Mouse (Mus musculus) heart, embryonic 15.5 days (tissue): ENCODE measurements around the gene Zbtb8os. TPM values are rescaled to one million over a fixed set of nuclear protein-coding genes. Genes with fewer than 3 reads are reported as not detected.
"Not testable (repeated sequence)": the region's sequence is repeated elsewhere in the genome, so short reads cannot be mapped to it uniquely, and the experiment has no call there.

Experiments used
- ATAC-seq: fragments of 200-750 bp; cut with Nextera tagmentation; replicated peaks from 2 replicates; pipeline ENCODE4 v1.8.0; 2017; ENCODE audit warnings: low read depth, moderate TSS enrichment; ENCODE audit not compliant: insufficient number of reproducible peaks, insufficient read depth, low FRiP score
- H3K27ac ChIP-seq: fragments of 300-500 bp; sonication (generic); 2 replicates; pipeline ENCODE4 v1.5.1; 2015; ENCODE audit warnings: mild to moderate bottlenecking, inconsistent platforms
- H3K27me3 ChIP-seq: fragments of 300-500 bp; sonication (generic); 2 replicates; pipeline ENCODE4 v1.6.1; 2015; ENCODE audit warnings: inconsistent platforms
- H3K36me3 ChIP-seq: fragments of 300-500 bp; sonication (generic); 2 replicates; pipeline ENCODE4 v1.6.1; 2015; ENCODE audit warnings: mild to moderate bottlenecking, inconsistent platforms
- H3K4me1 ChIP-seq: fragments of 300-500 bp; sonication (generic); replicated peaks from 2 replicates; pipeline ENCODE4 v1.6.1; 2015; ENCODE audit warnings: inconsistent platforms
- H3K4me2 ChIP-seq: fragments of 300-500 bp; sonication (generic); 2 replicates; pipeline ENCODE4 v1.6.1; 2015; ENCODE audit warnings: inconsistent platforms, mild to moderate bottlenecking, moderate library complexity
- H3K4me3 ChIP-seq: fragments of 300-500 bp; sonication (generic); 2 replicates; pipeline ENCODE4 v1.5.1; 2015; ENCODE audit warnings: mild to moderate bottlenecking, inconsistent platforms
- H3K9ac ChIP-seq: fragments of 300-500 bp; sonication (generic); 2 replicates; pipeline ENCODE4 v1.6.1; 2015; ENCODE audit warnings: mild to moderate bottlenecking, inconsistent platforms
- H3K9me3 ChIP-seq: fragments of 300-500 bp; sonication (generic); replicated peaks from 2 replicates; pipeline ENCODE4 v1.6.1; 2016; ENCODE audit warnings: inconsistent platforms
- WGBS: fragments of 180-500 bp; shearing (Covaris S2); methylation state at CpG from one replicate; pipeline ENCODE4 v1.1.7; 2015; ENCODE audit warnings: mixed read lengths; 5-methylcytosine and 5-hydroxymethylcytosine counted together
- polyA plus RNA-seq: library from polyadenylated mRNA; unstranded; fragments of >200 nt; fragmentation: Nextera tagmentation; extraction: Ambion mirVana; gene quantifications from 2 replicates; pipeline ENCODE4 v1.2.1, GENCODE M21; 2015

The Zbtb8os gene
- polyA plus RNA-seq, 1 experiment from 2014 or later, result 43.1 TPM

DNA sequence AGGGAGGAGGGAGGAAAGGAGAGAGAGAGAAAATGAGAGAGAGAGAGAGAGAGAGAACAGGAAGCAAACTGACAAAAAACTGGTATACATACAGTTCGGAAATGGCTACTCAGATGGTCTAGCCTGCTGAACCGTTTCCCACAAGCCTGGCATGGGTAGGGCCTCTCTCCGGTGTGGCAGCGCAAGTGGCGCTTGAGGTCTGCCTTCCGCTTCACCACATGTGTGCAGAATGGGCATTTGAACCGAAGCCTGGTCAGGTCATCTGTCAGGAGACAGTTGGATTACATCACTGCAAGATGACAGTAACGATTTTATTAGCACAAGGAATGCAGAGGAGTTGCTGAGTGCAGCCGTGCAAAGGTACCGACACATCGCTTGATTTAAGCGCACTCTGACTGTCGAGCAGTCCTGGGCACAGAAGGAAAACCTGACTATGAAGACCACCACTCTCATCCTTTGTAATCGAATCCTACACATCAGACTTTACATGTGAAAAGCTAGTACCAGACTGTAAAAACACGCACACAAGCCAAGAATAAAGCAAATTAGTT lies 22.2 kb downstream of the Zbtb8os start:
- WGBS, result 75% methylated on average over 15 of the region's 15 CpGs
- no peaks in the 10 kb centered on the region for H3K4me1 ChIP-seq
- H3K27me3 ChIP-seq, result no peaks in the 10 kb centered on the region
- no peak overlapping the region for H3K9ac ChIP-seq
- H3K9me3 ChIP-seq, result no peaks in the 10 kb centered on the region
- no peak for ATAC-seq
- no peak overlapping the region for H3K27ac ChIP-seq
- peaks cover 20% of the 10 kb centered on the region; the same call in 1 of the 2 replicates for H3K36me3 ChIP-seq
- no peak overlapping the region for H3K4me3 ChIP-seq
- H3K4me2 ChIP-seq, result no peak overlapping the region

DNA sequence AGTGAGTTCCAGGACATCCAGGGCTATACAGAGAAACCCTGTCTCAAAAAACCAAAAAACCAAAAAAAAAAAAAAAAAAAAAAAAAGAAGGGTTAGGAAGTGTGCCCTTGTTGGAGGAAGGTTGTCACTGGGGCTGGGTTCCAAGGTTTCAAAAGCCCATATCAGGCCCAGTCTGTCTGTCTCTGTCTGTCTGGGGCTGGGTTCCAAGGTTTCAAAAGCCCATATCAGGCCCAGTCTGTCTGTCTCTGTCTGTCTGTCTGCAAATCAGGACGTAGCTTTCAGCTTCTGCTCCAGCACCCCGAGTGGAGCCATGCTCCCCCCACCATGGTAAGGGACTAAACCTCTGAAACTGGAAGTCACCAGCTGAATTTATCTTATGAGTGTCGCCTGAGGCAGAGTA lies 26.7 kb downstream of the Zbtb8os start:
- not testable (repeated sequence) for H3K4me3 ChIP-seq, H3K4me2 ChIP-seq, H3K4me1 ChIP-seq, ATAC-seq, H3K9ac ChIP-seq, H3K27ac ChIP-seq, H3K9me3 ChIP-seq, H3K27me3 ChIP-seq
- WGBS, result 79% methylated on average over 3 of the region's 3 CpGs
- H3K36me3 ChIP-seq, result peaks cover 11% of the 10 kb centered on the region; the same call in 1 of the 2 replicates

DNA sequence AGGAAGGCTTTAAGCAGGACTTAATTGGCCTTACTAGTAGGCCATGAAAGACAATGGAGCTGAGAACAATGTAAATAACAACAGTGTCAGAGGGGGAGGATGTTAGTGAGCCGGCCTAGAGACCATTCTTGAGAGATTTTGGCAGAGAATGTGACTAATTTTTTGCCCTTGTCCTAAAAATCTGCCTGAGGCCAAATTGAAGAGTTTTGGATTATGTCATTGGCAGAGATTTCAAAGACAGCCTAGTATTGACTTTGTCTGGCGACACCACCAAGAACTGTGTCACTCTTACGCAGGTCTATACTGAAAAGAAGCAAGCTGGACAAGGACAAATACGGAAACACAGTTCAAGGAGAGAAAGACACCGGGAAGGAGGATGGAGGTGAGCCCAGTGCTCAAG lies 27.3 kb downstream of the Zbtb8os start:
- no peak overlapping the region for H3K9ac ChIP-seq
- H3K4me2 ChIP-seq, result no peak overlapping the region
- no peak for ATAC-seq
- H3K4me1 ChIP-seq, result 0 out of 2 replicates have a peak, but pooled peaks cover 3% of the 10 kb centered on the region
- no peaks in the 10 kb centered on the region for H3K27me3 ChIP-seq
- H3K27ac ChIP-seq, result no peak overlapping the region
- WGBS, result 79% methylated on average over 5 of the region's 5 CpGs
- no peak overlapping the region for H3K4me3 ChIP-seq
- H3K9me3 ChIP-seq, result no peaks in the 10 kb centered on the region
- peaks cover 11% of the 10 kb centered on the region; the same call in 1 of the 2 replicates for H3K36me3 ChIP-seq

DNA sequence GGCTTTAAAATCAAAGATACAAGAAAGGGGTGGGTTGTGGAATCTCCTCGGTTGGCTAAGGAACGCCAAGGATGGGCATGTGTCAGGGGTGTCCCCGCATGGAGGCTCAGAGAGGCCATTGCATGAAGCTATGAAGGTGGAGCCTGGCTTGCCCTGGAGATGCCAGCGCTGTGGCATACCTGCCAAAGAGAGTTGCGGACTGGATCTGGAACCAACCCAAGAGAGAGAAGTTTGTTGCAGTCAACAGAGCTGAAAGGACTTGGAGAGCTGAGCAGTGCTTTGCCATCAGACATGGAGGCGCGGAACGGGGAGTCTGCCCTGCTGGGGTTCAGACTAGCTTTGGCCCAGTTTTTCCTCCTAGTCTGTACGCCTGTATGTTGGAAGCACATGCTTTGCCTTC lies 28.0 kb downstream of the Zbtb8os start:
- 0 out of 2 replicates have a peak, but pooled peaks cover 3% of the 10 kb centered on the region for H3K4me1 ChIP-seq
- H3K36me3 ChIP-seq, result peaks cover 7% of the 10 kb centered on the region; the same call in 1 of the 2 replicates
- no peak for ATAC-seq
- no peak overlapping the region for H3K9ac ChIP-seq
- H3K27ac ChIP-seq, result no peak overlapping the region
- 90% methylated on average over 9 of the region's 9 CpGs for WGBS
- H3K27me3 ChIP-seq, result no peaks in the 10 kb centered on the region
- H3K4me3 ChIP-seq, result no peak overlapping the region
- H3K9me3 ChIP-seq, result no peaks in the 10 kb centered on the region
- H3K4me2 ChIP-seq, result no peak overlapping the region

DNA sequence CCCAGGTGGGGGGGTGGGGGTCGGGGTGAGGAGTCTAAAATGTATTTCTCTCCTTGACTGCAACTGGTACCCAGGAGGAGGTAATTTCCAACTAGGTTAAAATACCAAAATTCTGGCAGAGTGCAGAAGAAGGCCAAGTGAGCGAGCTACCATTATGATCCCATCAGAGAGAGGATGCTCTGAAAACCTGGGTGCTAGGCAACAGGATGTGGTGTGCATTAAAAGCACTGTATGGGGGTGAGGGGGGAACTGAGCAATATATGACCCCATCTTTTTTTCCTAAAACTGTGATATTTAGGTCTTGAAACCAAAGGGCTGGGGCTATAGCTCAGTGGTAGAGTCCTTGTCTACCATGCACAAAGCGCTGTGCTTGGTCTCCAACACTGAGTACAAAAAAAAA lies 28.9 kb downstream of the Zbtb8os start:
- WGBS, result 84% methylated on average over 3 of the region's 3 CpGs
- Histone ChIP-seq H3K4me1 (0 out of 2 replicates have a peak, but pooled peaks cover 3% of the 10 kb centered on the region), H3K27ac (no peak overlapping the region), H3K36me3 (peaks cover 6% of the 10 kb centered on the region; the same call in 1 of the 2 replicates), H3K9me3 (no peaks in the 10 kb centered on the region), H3K4me3 (no peak overlapping the region), H3K4me2 (no peak overlapping the region), H3K9ac (no peak overlapping the region), H3K27me3 (no peaks in the 10 kb centered on the region)
- ATAC-seq, result no peak

DNA sequence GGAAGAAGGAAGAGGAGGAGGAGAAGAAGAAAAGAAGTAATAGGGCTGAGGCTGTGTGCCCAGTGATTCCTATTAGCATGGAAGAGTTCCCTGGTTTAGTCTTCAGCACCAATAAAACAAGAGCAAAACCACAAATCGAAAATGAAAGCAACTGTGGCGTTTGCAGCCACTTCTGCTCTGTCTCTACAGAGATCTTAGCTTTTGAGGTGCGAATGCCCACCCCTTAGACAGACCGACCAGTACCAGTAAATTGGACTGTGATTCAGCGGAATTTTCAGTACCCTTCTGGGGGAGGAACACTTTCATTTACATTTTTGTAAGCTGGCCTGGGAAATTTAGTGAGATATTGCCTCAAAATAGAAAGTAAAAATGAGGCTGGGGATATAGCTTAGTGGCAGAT lies 29.7 kb downstream of the Zbtb8os start:
- H3K27ac ChIP-seq, result no peak overlapping the region
- ATAC-seq, result no peak
- H3K4me3 ChIP-seq, result no peak overlapping the region
- no peak overlapping the region for H3K4me2 ChIP-seq
- 80% methylated on average over 5 of the region's 5 CpGs for WGBS
- H3K9ac ChIP-seq, result no peak overlapping the region
- H3K4me1 ChIP-seq, result 0 out of 2 replicates have a peak, but pooled peaks cover 3% of the 10 kb centered on the region
- H3K27me3 ChIP-seq, result no peaks in the 10 kb centered on the region
- H3K36me3 ChIP-seq, result no peaks in the 10 kb centered on the region; the same call in 1 of the 2 replicates
- H3K9me3 ChIP-seq, result no peaks in the 10 kb centered on the region

DNA sequence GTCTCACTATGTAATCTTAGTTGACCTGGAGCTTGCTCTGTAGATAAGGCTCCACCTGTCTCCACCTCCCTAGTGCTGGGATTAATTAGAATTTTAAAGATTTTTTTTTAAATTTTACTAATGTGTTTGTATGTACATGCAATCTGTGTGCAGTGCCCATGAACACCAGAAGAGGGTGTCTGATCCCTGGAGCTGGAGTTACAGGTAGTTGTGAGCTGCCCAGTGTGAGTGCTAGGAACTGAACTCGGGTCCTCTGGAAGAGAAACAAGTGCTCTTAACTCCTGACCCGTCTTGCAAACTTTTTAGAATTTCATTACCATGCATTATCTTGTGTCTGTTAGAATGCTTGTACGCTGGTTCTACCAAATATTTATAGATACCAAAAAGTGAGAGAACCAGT lies 35.9 kb downstream of the Zbtb8os start:
- H3K4me1 ChIP-seq, result 0 out of 2 replicates have a peak, but pooled peaks cover 6% of the 10 kb centered on the region
- no peak for ATAC-seq
- H3K9ac ChIP-seq, result no peak overlapping the region
- no peaks in the 10 kb centered on the region for H3K27me3 ChIP-seq
- H3K9me3 ChIP-seq, result no peaks in the 10 kb centered on the region
- no peak overlapping the region for H3K27ac ChIP-seq
- 93% methylated on average over 3 of the region's 3 CpGs for WGBS
- H3K4me3 ChIP-seq, result no peak overlapping the region
- no peaks in the 10 kb centered on the region; the same call in 1 of the 2 replicates for H3K36me3 ChIP-seq
- no peak overlapping the region for H3K4me2 ChIP-seq

DNA sequence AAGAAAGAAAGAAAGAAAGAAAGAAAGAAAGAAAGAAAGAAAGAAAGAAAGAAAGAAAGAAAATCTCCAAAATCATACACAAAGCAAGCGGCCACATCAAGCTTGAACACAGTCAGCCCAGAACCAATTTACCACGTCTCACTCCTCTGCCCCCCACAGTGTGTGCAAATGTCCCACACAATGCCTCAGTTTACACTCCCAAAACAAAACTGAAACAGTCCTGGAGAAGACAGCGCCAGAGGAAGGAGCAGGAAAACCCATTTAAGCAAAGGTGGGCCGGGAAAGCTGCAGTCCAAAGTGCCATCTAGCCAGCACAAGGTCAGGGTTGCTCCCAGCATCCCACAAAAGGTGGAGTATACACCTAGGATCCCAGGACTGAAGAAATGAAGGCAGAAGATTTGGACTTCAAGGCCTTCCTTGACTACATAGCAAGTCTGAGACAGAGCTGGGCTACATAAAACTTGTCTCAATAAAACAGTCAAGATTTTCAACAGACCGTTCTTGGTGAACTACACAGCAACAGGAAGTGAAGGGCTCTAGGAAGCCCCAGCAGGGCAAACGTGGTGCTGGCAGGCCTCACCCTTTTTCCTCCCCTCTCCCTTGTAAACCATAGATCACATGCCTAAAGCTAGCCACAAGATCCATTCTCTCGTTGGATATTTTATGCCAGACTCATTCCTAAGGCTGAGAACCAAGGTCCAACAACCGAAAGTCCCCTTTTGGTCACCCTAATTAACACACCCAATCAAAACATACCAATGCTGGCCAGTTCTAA lies 37.9 kb downstream of the Zbtb8os start:
- H3K4me3 ChIP-seq, result no peak overlapping the region
- no peaks in the 10 kb centered on the region for H3K36me3 ChIP-seq
- H3K9ac ChIP-seq, result no peak overlapping the region
- 59% methylated on average over 8 of the region's 8 CpGs for WGBS
- no peak overlapping the region for H3K4me2 ChIP-seq
- peaks cover 8% of the 10 kb centered on the region; the same call in 1 of the 2 replicates for H3K4me1 ChIP-seq
- ATAC-seq, result no peak
- H3K9me3 ChIP-seq, result no peaks in the 10 kb centered on the region
- no peaks in the 10 kb centered on the region for H3K27me3 ChIP-seq
- no peak overlapping the region for H3K27ac ChIP-seq

DNA sequence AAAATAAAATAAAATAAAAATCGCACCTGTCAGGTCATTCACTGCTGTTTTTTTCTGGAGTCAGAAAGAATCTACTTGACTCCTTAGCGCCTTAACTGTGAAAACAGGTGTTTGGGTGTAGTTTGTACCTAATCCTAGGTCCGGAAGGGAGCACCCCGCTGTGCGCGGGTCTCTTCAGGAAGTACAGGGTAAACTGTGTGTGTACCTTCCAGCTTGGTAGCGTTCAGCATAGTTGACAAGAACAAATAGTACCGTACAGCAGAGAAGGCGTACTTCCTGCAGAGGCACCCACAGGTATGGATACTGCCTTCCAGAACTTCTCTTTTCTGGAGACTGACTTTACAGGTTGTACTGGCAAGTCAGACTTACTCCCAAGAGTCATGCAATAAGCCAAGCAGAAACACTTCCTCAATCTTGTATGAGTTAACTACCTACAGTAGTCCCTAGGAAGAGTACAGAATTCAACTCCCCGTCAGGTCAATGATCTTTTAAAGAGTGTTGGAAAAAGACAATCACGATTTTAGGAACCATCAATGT lies 38.8 kb downstream of the Zbtb8os start:
- ATAC-seq, result no peak
- Histone ChIP-seq H3K36me3 (no peaks in the 10 kb centered on the region), H3K9ac (no peak overlapping the region), H3K27me3 (no peaks in the 10 kb centered on the region), H3K9me3 (no peaks in the 10 kb centered on the region), H3K27ac (no peak overlapping the region), H3K4me3 (no peak overlapping the region), H3K4me1 (peaks cover 8% of the 10 kb centered on the region; the same call in 1 of the 2 replicates), H3K4me2 (no peak overlapping the region)
- WGBS, result 59% methylated on average over 11 of the region's 11 CpGs

DNA sequence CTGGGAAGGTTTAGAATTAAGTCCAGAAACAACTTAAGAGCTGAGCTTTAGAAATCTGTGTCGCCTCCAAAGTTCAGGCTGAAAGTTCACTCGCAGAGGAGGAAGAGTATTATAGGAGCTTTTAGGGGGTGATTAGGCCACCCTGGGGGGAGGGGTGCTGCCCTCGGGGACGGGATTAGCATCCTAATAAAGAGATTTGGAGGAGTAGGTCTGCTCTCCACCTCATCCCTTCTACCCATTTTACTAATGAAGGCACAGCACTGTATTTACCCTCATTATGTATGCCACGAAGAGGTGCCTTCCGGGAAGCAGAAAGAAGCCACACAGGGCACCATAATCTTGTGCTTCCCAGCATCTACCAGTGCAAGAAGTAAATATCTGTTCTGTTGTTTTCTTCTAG lies 39.5 kb downstream of the Zbtb8os start:
- no peaks in the 10 kb centered on the region for H3K9me3 ChIP-seq
- 0 out of 2 replicates have a peak, but pooled peaks cover 4% of the 10 kb centered on the region for H3K27me3 ChIP-seq
- ATAC-seq, result no peak
- 56% methylated on average over 6 of the region's 6 CpGs for WGBS
- no peak overlapping the region for H3K27ac ChIP-seq
- H3K4me2 ChIP-seq, result no peak overlapping the region
- H3K4me3 ChIP-seq, result no peak overlapping the region
- H3K9ac ChIP-seq, result no peak overlapping the region
- no peaks in the 10 kb centered on the region for H3K36me3 ChIP-seq
- H3K4me1 ChIP-seq, result peaks cover 8% of the 10 kb centered on the region; the same call in 1 of the 2 replicates

DNA sequence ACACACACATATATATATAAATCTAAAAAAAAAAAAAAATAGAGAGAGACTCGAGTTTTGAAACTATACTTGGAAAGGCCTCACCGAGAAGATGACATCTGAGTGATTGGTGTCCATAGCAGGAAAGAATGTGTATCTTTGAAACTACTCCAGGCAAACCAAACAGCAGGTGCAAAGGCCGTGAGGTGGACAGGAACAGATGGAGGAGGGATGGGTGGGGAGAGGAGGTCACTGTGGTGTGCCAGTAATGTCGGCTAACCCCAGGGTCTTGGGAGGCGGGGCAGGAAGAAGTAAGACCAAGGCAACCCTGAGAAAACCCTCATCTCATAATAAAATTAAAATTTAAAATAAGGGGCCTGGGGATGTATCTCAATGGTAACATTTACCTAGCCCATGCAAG lies 40.3 kb downstream of the Zbtb8os start:
- ATAC-seq, result no peak
- H3K4me2 ChIP-seq, result no peak overlapping the region

More for the DNA sequence above, 40.3 kb downstream of the Zbtb8os start:
- H3K4me1 ChIP-seq, result peaks cover 8% of the 10 kb centered on the region; the same call in 1 of the 2 replicates
- no peak overlapping the region for H3K9ac ChIP-seq
- H3K9me3 ChIP-seq, result no peaks in the 10 kb centered on the region
- no peak overlapping the region for H3K4me3 ChIP-seq
- H3K27ac ChIP-seq, result no peak overlapping the region
- WGBS, result 84% methylated on average over 5 of the region's 5 CpGs
- H3K27me3 ChIP-seq, result 0 out of 2 replicates have a peak, but pooled peaks cover 4% of the 10 kb centered on the region
- no peaks in the 10 kb centered on the region for H3K36me3 ChIP-seq
